Mouse (Mus musculus): Measurements from ENCODE around the gene Prkcq. TPM values are rescaled to one million over a fixed set of nuclear protein-coding genes. Genes with fewer than 3 reads are reported as not detected.

Prkcq gene
- polyA plus RNA-seq, 1 experiment from 2014 or later, result 1.8 TPM

DNA sequence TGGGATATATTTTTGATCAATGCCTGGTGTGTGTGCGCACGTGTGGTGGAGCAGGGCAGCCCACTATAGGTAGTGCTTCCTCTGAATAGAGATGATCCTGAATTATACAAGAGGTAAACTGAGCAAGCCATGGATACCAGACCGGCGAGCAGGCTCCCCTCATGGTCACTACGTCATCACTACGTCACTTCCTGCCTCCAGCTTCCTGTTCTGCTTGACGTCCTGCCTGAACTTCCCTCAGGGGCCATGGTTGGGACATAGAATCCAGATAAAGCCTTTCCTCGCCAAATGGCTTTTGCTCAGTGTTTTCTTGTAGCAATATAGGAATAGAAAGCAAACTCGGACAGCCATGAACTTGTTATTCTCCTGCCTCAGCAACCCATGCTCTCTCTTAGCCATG, 33.1 kb downstream of the Prkcq start:
- WGBS, result 85% methylated on average over 9 of the region's 9 CpGs
- Histone ChIP-seq H3K4me1 (ENCODE audit: insufficient read depth) (no peaks in the 10 kb centered on the region), H3K9me3 (ENCODE audit: low read depth, low read length) (no peaks in the 10 kb centered on the region), H3K27me3 (ENCODE audit: insufficient read depth, low read length) (no peaks in the 10 kb centered on the region), H3K36me3 (ENCODE audit: insufficient read depth) (no peaks in the 10 kb centered on the region), H3K4me2 (no peak overlapping the region), H3K9ac (no peak overlapping the region), H3K4me3 (ENCODE audit: low read depth, low read length) (no peak overlapping the region), H3K27ac (ENCODE audit: low read depth) (no peak overlapping the region)
- DNase-seq (no peak), ATAC-seq (ENCODE audit: insufficient read depth) (no peak)
- TF ChIP-seq CTCF (IDR thresholded peaks at IDR 0.05; ENCODE audit: low read depth), result no peak

DNA sequence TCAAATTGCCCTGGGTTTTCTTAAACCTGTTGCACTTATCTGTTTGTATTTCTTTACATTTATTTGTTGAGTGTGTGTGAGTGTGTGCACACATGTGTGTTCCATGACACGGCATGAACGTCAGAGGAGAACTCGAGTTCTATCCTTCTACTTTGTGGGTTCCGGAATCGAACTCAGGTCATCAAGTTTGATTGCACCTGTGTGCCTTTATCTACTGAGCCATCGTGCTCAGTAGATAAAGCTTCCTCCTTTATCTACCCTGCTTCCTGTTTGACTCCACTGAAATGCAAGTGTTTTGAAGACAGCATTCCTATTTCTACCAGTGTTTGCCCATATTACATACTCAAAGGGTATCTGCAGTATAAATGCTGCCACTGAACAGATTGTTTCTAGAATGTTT, 33.8 kb downstream of the Prkcq start:
- H3K27me3 ChIP-seq (ENCODE audit: insufficient read depth, low read length), result no peaks in the 10 kb centered on the region
- TF ChIP-seq CTCF (IDR thresholded peaks at IDR 0.05; ENCODE audit: low read depth), result no peak
- 86% methylated on average over 6 of the region's 6 CpGs for WGBS
- H3K9me3 ChIP-seq (ENCODE audit: low read depth, low read length), result no peaks in the 10 kb centered on the region
- no peak overlapping the region for H3K9ac ChIP-seq
- ATAC-seq (ENCODE audit: insufficient read depth) (no peak), DNase-seq (no peak)
- no peak overlapping the region for H3K27ac ChIP-seq (ENCODE audit: low read depth)
- no peaks in the 10 kb centered on the region for H3K36me3 ChIP-seq (ENCODE audit: insufficient read depth)
- H3K4me1 ChIP-seq (ENCODE audit: insufficient read depth), result no peaks in the 10 kb centered on the region
- no peak overlapping the region for H3K4me2 ChIP-seq
- H3K4me3 ChIP-seq (ENCODE audit: low read depth, low read length), result no peak overlapping the region

DNA sequence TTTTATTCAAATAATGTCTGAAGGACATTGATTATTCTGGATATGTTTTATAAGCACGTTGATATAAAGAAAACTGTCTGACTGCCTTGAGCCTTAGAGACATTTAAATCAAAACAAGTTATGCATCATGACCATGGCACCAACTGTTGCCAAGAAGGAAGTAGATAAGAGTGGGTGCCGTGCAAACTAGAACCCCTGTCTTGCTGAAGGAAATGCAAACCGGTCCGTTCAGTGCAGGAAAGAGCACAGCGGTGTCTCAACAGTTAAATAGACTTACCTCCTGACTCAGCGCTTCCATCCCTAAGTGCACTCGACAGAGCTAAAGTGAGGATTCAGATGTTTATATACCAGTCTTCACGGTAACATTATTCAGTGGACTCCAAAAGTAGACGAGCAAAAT, 36.4 kb downstream of the Prkcq start:
- DNase-seq (no peak), ATAC-seq (ENCODE audit: insufficient read depth) (no peak)
- Histone ChIP-seq H3K4me1 (ENCODE audit: insufficient read depth) (no peaks in the 10 kb centered on the region), H3K9ac (no peak overlapping the region), H3K27ac (ENCODE audit: low read depth) (no peak overlapping the region), H3K9me3 (ENCODE audit: low read depth, low read length) (no peaks in the 10 kb centered on the region), H3K4me3 (ENCODE audit: low read depth, low read length) (no peak overlapping the region), H3K27me3 (ENCODE audit: insufficient read depth, low read length) (no peaks in the 10 kb centered on the region), H3K36me3 (ENCODE audit: insufficient read depth) (no peaks in the 10 kb centered on the region), H3K4me2 (no peak overlapping the region)
- no peak for TF ChIP-seq CTCF (IDR thresholded peaks at IDR 0.05; ENCODE audit: low read depth)
- 41% methylated on average over 9 of the region's 9 CpGs for WGBS

DNA sequence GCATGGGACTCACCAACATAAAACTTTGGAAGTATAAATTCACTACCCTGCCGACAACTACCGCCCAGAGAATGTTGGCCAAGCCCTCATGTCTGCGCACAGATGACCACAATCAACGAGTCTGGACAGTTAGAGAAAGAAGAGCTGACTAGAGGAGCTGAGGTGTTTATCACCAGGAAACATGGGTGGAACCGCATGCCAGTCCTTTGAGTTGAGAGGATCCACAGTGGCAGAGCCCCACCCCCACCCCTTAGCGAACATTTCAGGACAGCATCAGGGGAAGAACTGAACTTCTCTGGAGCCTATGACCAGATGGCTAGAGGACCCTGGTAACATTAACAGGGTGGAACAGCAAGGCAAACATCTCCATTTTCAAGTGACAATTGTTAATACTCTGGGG, 37.4 kb downstream of the Prkcq start:
- Histone ChIP-seq H3K4me1 (ENCODE audit: insufficient read depth) (no peaks in the 10 kb centered on the region), H3K27ac (ENCODE audit: low read depth) (no peak overlapping the region), H3K9me3 (ENCODE audit: low read depth, low read length) (no peaks in the 10 kb centered on the region), H3K27me3 (ENCODE audit: insufficient read depth, low read length) (no peaks in the 10 kb centered on the region), H3K9ac (no peak overlapping the region), H3K4me3 (ENCODE audit: low read depth, low read length) (no peak overlapping the region), H3K4me2 (no peak overlapping the region), H3K36me3 (ENCODE audit: insufficient read depth) (no peaks in the 10 kb centered on the region)
- ATAC-seq (ENCODE audit: insufficient read depth) (no peak), DNase-seq (no peak)
- WGBS, result 62% methylated on average over 6 of the region's 6 CpGs
- no peak for TF ChIP-seq CTCF (IDR thresholded peaks at IDR 0.05; ENCODE audit: low read depth)

DNA sequence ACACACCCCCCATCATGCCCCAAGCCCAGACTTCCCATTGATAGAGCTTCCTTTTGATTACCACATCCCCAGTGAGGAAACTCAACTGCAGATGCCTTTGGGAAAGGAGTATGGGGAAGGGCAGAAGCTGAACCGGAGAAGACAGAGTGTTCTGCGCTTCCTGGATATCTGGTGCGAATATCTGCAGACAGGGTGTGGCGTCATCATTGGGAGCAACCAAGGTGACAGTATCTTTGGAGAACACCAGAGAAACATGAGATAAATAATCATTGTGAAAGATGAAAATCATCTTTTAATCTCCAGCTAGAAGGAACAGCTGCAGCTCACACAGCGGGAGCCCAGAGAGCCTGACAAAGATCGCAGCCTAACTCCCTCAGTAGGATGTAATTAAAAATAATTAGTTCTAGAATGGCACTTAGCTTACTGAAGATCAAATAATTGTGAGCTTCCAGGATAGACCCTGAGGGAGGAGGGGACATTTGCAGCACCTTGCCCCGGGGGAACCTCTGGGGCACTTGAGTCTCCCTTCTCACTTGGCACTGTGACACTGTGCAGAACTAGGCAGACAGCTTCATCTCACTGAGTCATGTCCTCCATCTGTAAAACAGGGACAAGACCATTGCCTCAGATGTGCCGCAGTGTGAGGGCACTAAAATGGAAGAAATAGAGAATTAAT, 38.5 kb downstream of the Prkcq start:
- 67% methylated on average over 8 of the region's 8 CpGs for WGBS
- H3K9me3 ChIP-seq (ENCODE audit: low read depth, low read length), result no peaks in the 10 kb centered on the region
- TF ChIP-seq CTCF (IDR thresholded peaks at IDR 0.05; ENCODE audit: low read depth), result no peak

DNA sequence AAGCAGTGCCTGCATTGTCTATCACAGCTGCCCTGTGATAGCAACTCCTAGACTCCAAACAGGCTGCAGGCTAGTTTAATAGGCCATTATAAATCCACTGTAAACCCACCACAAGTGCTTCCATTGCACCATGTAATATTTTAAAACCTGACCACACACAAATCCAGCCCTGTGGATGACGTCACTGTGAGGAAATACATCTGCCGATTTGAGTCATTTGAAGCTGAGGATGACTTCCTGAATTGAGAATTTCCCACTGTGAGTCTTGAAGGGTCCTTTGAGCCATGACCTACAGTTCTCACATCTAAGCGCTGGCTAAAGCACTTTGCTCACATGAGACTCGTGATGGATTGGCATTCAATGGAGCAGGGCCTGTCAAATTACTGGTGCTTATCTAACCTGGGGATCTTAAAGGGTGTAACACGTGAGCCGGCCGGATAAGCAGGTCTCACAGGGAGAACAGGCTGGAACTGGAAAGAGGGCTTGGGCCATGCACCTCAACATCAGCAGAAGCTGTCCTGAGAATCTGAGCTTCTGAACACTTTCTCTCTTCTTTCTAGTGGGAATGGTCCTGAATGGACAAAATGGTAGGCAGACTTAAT, 40.2 kb downstream of the Prkcq start:
- no peaks in the 10 kb centered on the region for H3K9me3 ChIP-seq (ENCODE audit: low read depth, low read length)
- H3K36me3 ChIP-seq (ENCODE audit: insufficient read depth), result no peaks in the 10 kb centered on the region
- H3K27ac ChIP-seq (ENCODE audit: low read depth), result no peak overlapping the region
- H3K9ac ChIP-seq, result no peak overlapping the region
- H3K4me3 ChIP-seq (ENCODE audit: low read depth, low read length), result no peak overlapping the region
- no peaks in the 10 kb centered on the region for H3K4me1 ChIP-seq (ENCODE audit: insufficient read depth)
- TF ChIP-seq CTCF (IDR thresholded peaks at IDR 0.05; ENCODE audit: low read depth), result no peak
- H3K4me2 ChIP-seq, result no peak overlapping the region
- ATAC-seq (ENCODE audit: insufficient read depth) (no peak), DNase-seq (peak; percentile 5)
- 27% methylated on average over 7 of the region's 7 CpGs for WGBS
- H3K27me3 ChIP-seq (ENCODE audit: insufficient read depth, low read length), result no peaks in the 10 kb centered on the region

More for the DNA sequence above, 38.5 kb downstream of the Prkcq start:
- Histone ChIP-seq H3K4me3 (ENCODE audit: low read depth, low read length) (no peak overlapping the region), H3K9ac (no peak overlapping the region), H3K27ac (ENCODE audit: low read depth) (no peak overlapping the region), H3K4me2 (no peak overlapping the region), H3K4me1 (ENCODE audit: insufficient read depth) (no peaks in the 10 kb centered on the region), H3K27me3 (ENCODE audit: insufficient read depth, low read length) (no peaks in the 10 kb centered on the region), H3K36me3 (ENCODE audit: insufficient read depth) (no peaks in the 10 kb centered on the region)
- DNase-seq (no peak), ATAC-seq (ENCODE audit: insufficient read depth) (no peak)

DNA sequence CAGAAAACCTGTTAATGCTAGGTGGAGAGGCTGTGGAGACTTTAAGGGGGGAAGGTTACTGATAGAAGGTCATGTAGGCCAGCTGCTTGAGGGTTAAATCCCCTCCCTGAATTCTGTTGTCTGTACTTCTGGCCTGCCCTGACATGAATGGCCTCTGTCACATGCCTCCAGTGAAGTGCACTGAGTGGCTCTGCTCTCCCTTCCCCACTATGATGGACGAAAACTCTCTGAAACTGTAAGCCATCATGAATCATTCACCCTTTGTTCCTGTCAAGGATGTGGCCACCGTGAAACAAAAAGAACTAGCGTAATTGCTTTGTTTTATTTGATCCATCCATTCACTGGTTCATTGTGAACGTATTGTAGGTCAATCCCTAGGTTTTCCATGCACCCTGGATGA, 44.5 kb downstream of the Prkcq start:
- TF ChIP-seq CTCF (IDR thresholded peaks at IDR 0.05; ENCODE audit: low read depth), result no peak
- H3K9me3 ChIP-seq (ENCODE audit: low read depth, low read length), result no peaks in the 10 kb centered on the region
- no peaks in the 10 kb centered on the region for H3K36me3 ChIP-seq (ENCODE audit: insufficient read depth)
- H3K27me3 ChIP-seq (ENCODE audit: insufficient read depth, low read length), result no peaks in the 10 kb centered on the region
- WGBS, result 66% methylated on average over 4 of the region's 4 CpGs
- no peak for DNase-seq
- no peak for ATAC-seq (ENCODE audit: insufficient read depth)
- no peak overlapping the region for H3K4me2 ChIP-seq
- H3K27ac ChIP-seq (ENCODE audit: low read depth), result no peak overlapping the region
- no peak overlapping the region for H3K4me3 ChIP-seq (ENCODE audit: low read depth, low read length)
- no peaks in the 10 kb centered on the region for H3K4me1 ChIP-seq (ENCODE audit: insufficient read depth)
- no peak overlapping the region for H3K9ac ChIP-seq

Data from lung, embryonic 14.5 days (tissue).